Mouse (Mus musculus) lung, adult 2 months (tissue): Measurements from ENCODE around the gene Gm3045.

Experiments
- CTCF ChIP-seq: fragments of 200-500 bp; IDR thresholded peaks from 2 replicates; pipeline ENCODE4 v1.5.1; 2011; ENCODE audit warnings: mild to moderate bottlenecking, low read length, control low read depth; ENCODE audit not compliant: insufficient read depth
- POLR2A ChIP-seq: fragments of 200-500 bp; IDR thresholded peaks from 2 replicates; pipeline ENCODE4 v1.6.1; 2011; ENCODE audit warnings: low read depth, mild to moderate bottlenecking, control low read depth, low read length, borderline replicate concordance; ENCODE audit errors: extremely low read depth

DNA sequence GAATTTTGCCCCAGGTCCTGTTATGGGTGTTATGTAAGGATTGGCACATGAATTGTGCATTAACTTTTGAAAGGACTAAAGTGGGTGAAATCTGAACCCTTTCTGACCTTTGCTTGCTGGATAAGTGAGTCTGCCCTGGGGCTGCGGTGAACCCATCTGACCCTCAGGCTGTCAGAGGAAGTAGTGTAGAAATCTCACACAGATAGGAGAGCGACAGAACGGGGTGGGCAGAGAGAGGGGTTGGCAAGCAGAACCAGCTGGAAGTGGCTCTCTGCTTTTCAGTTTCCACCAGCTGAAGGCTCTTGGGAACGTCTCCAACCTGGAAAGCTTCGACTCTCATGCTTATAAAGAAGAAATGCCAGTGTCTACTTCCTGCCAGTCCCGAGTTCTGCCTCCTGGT lies 50.9 kb downstream of the Gm3045 start:
- TF ChIP-seq CTCF (no peak), POLR2A (no peak)
